13 mouse cellular contexts compared by ENCODE assay signal in genomic region chr5:30172115-30172514, GRCm38 (mm10). TPM values are rescaled to one million over a fixed set of nuclear protein-coding genes. Genes with fewer than 3 reads are reported as not detected.
A peak's percentile ranks its signal among the peaks of the same experiment; 100 is the strongest.
DNase-seq lines count a peak whose midpoint lies in the region; ATAC-seq and TF ChIP-seq lines count a peak whose summit lies in the region.
"Had no signal": no experiment of that assay in that cellular context is flagged by ENCODE, and none has a peak within 500 bp of the region (broad histone marks: within the 10 kb centered on the region; RNA-seq: fewer than 3 reads in every experiment).

No protein-coding gene starts in this region.

- no peaks in the 10 kb centered on the region for H3K27me3 ChIP-seq in heart, adult 2 months (ENCODE audit: control insufficient read depth, insufficient read depth, low read length)
- no peaks in the 10 kb centered on the region for H3K27me3 ChIP-seq in intestine, postnatal 0 days (replicated peaks; ENCODE audit: control insufficient read depth, insufficient read depth, low read length)

- H3K4me2 ChIP-seq in intestine, postnatal 0 days (replicated peaks; ENCODE audit: low read depth), result no peak overlapping the region
- H3K4me2 ChIP-seq: lung, embryonic 14.5 days had no signal

- H3K4me3 ChIP-seq in heart, adult 2 months, result no peak overlapping the region
- H3K4me3 ChIP-seq in intestine, postnatal 0 days (ENCODE audit: low read depth, low read length), result no peak overlapping the region
- no peak overlapping the region for H3K4me3 ChIP-seq in left cerebral cortex, adult 2 months

- intact Hi-C loops in heart, adult 2 months (cut with DNase I), result no loop called here
- intact Hi-C loops in heart, postnatal 25 days (cut with DNase I), result loop anchor here (5.0 kb wide), 1 partner anchor 45 kb away; no protein-coding TSS in a partner anchor
- intact Hi-C loops in left cerebral cortex, adult 2 months (cut with DNase I), result no loop called here

- H3K4me1 ChIP-seq in heart, adult 2 months (ENCODE audit: control insufficient read depth, insufficient read depth, low read length), result peaks cover 5% of the 10 kb centered on the region
- no peaks in the 10 kb centered on the region for H3K4me1 ChIP-seq in intestine, postnatal 0 days (replicated peaks; ENCODE audit: control insufficient read depth, insufficient read depth, low read length)

- TF ChIP-seq POLR2A in heart, adult 2 months (IDR thresholded peaks at IDR 0.05; ENCODE audit: insufficient read depth, low read depth, low read length), result no peak

- no peaks in the 10 kb centered on the region for H3K9me3 ChIP-seq in intestine, postnatal 0 days (ENCODE audit: control insufficient read depth)

- TF ChIP-seq CTCF in heart, adult 2 months (IDR thresholded peaks at IDR 0.05), result no peak
- no peak for TF ChIP-seq CTCF in intestine, postnatal 0 days (IDR thresholded peaks at IDR 0.05; ENCODE audit: low read depth)
- no peak for TF ChIP-seq CTCF in left cerebral cortex, adult 2 months (IDR thresholded peaks at IDR 0.05)

- H3K36me3 ChIP-seq in heart, adult 2 months (ENCODE audit: control insufficient read depth, insufficient read depth, low read length), result peaks cover 72% of the 10 kb centered on the region
- H3K36me3 ChIP-seq in intestine, postnatal 0 days (ENCODE audit: control insufficient read depth, insufficient read depth), result peaks cover 53% of the 10 kb centered on the region

- peak in 1 of 2 experiments; percentile 36 for DNase-seq in heart, adult 2 months
- DNase-seq in heart, postnatal 25 days (ENCODE audit: low spot score), result no peak
- peak; percentile 45 for DNase-seq in adipocyte (ENCODE audit: low spot score)
- DNase-seq in forelimb bud, embryonic 11.5 days (ENCODE audit: low read depth, low spot score), result peak; percentile 87
- DNase-seq in spleen, postnatal 4 days (ENCODE audit: low spot score in 2 of 2), result no peak
- no peak for DNase-seq in testis, postnatal 10 days (ENCODE audit: low spot score)
- no peak for DNase-seq in left cerebral cortex, adult 2 months (ENCODE audit: extremely low spot score in 1 of 2, low spot score in 2 of 2)
- DNase-seq: cerebellum, adult 11-12 months; lung, embryonic 14.5 days had no signal

- H3K27ac ChIP-seq in heart, adult 2 months, result peak overlapping the region; percentile 93
- H3K27ac ChIP-seq in intestine, postnatal 0 days (ENCODE audit: low read depth, low read length), result peak overlapping the region; percentile 62; the same call in 1 of the 2 replicates
- no peak overlapping the region for H3K27ac ChIP-seq in left cerebral cortex, adult 2 months

- 0 out of 2 replicates have a peak, but pooled peaks have one; percentile 19 for TF ChIP-seq EP300 in heart, adult 2 months (IDR thresholded peaks at IDR 0.05; ENCODE audit: insufficient read depth, low read depth, low read length)

- no peak overlapping the region for H3K9ac ChIP-seq in heart, adult 2 months (ENCODE audit: low read depth, low read length)
- no peak overlapping the region for H3K9ac ChIP-seq in intestine, postnatal 0 days (ENCODE audit: low read depth, low read length)
- H3K9ac ChIP-seq: lung, embryonic 14.5 days had no signal

- H3K79me2 ChIP-seq in heart, adult 2 months (replicated peaks; ENCODE audit: control insufficient read depth, insufficient read depth, low read length), result 0 out of 2 replicates have a peak, but pooled peaks cover 1% of the 10 kb centered on the region

- no peak for ATAC-seq in intestine, postnatal 0 days
- ATAC-seq: hindbrain, embryonic 16.5 days had no signal

RNA-seq across cellular contexts. Expression of gene Hadhb, which starts 17.1 kb away (rescaled TPM):
- total RNA-seq in heart, adult 2 months (2021), result 1,000 to 10,000 TPM; 1,981 to 2,338 TPM
- polyA plus RNA-seq in heart, adult 2 months (2012; rRNA removed), result 1,187 and 1,731 TPM in 2 replicates
- 1,000 to 10,000 TPM; 1,651 to 1,795 TPM for total RNA-seq in heart, postnatal 25 days (2021)
- polyA plus RNA-seq in intestine, postnatal 0 days (2015; fragmentation: Nextera tagmentation; extraction: Ambion mirVana), result 392 and 420 TPM in 2 replicates
- total RNA-seq in left cerebral cortex, adult 2 months (2021), result 10 to 100 TPM; 83.5 to 88.4 TPM

RNA-seq across cellular contexts. Expression of gene Hadha, which starts 17.2 kb away (rescaled TPM):
- total RNA-seq in heart, adult 2 months (2021), result 1,000 to 10,000 TPM; 1,174 to 1,333 TPM
- polyA plus RNA-seq in heart, adult 2 months (2012; rRNA removed), result 367 and 592 TPM in 2 replicates
- total RNA-seq in heart, postnatal 25 days (2021), result 1,000 to 10,000 TPM; 1,064 to 1,096 TPM
- 301 and 307 TPM in 2 replicates for polyA plus RNA-seq in intestine, postnatal 0 days (2015; fragmentation: Nextera tagmentation; extraction: Ambion mirVana)
- total RNA-seq in left cerebral cortex, adult 2 months (2021), result 10 to 100 TPM; 64.3 to 68.3 TPM

RNA-seq across cellular contexts. Expression of gene Adgrf3, which starts 33.4 kb away (rescaled TPM):
- total RNA-seq in heart, adult 2 months (2021), result under 1 TPM in 1 of 2 experiments, not detected in 1; 0.20 TPM
- polyA plus RNA-seq in heart, adult 2 months (2012; rRNA removed), result 0.12 and 0.20 TPM in 2 replicates
- total RNA-seq in heart, postnatal 25 days (2021), result under 1 TPM; 0.08 to 0.11 TPM
- polyA plus RNA-seq in intestine, postnatal 0 days (2015; fragmentation: Nextera tagmentation; extraction: Ambion mirVana), result 0.07 TPM in 1 of 2 replicates, not detected in the other
- total RNA-seq in left cerebral cortex, adult 2 months (2021), result not detected
- total RNA-seq: layer of hippocampus, adult 18-20 months; monocyte, adult 5-6 weeks had no signal
- polyA plus RNA-seq: hindbrain, embryonic 16.5 days had no signal

Comparison
In these comparisons a context has a peak if more than half of its experiments do, and no peak if none do; other contexts are left out.
1. DNase-seq: peak in adipocyte (single experiment) and forelimb bud, embryonic 11.5 days (single experiment); none in heart, postnatal 25 days (single experiment), spleen, postnatal 4 days (0 of 2), testis, postnatal 10 days (single experiment) and left cerebral cortex, adult 2 months (0 of 2).
2. RNA of gene Hadhb, which starts 17.1 kb away (total RNA-seq): 1,981 to 2,338 TPM in heart, adult 2 months and 1,651 to 1,795 TPM in heart, postnatal 25 days; 83.5 to 88.4 TPM in left cerebral cortex, adult 2 months; every median in the first group is over 10 times any median in the second.
3. RNA of gene Hadha, which starts 17.2 kb away (total RNA-seq): 1,174 to 1,333 TPM in heart, adult 2 months and 1,064 to 1,096 TPM in heart, postnatal 25 days; 64.3 to 68.3 TPM in left cerebral cortex, adult 2 months; every median in the first group is over 10 times any median in the second.